Mouse (Mus musculus): ENCODE measurements at regions not wholly inside any gene's neighbourhood (a gene's known extent, or its start where the extent isn't known, plus 50 kb on each side); places are given as distances from the start of the nearest gene placed in this dataset.

- H3K9me3 ChIP-seq (replicated peaks; ENCODE audit: insufficient read depth, low read length) = no peaks in the 10 kb centered on the region
- H3K36me3 ChIP-seq (ENCODE audit: control insufficient read depth in 1 of 2, insufficient read depth in 2 of 2, low read length in 2 of 2) = no peaks in the 10 kb centered on the region
- no peaks in the 10 kb centered on the region for H3K79me2 ChIP-seq (ENCODE audit: control insufficient read depth, insufficient read depth, low read length, poor library complexity)
- H3K4me1 ChIP-seq (ENCODE audit: control insufficient read depth in 1 of 2, insufficient read depth in 2 of 2, low read length in 2 of 2) = no peaks in the 10 kb centered on the region; a peak in 1 of 4 replicates
- no peak for TF ChIP-seq ZMIZ1 (IDR thresholded peaks at IDR 0.05; ENCODE audit: low read depth, low read length)
- no peak for TF ChIP-seq ETS1 (IDR thresholded peaks at IDR 0.05; ENCODE audit: low read depth, low read length)
- TF ChIP-seq USF2 (IDR thresholded peaks at IDR 0.05; ENCODE audit: borderline replicate concordance in 1 of 2, insufficient read depth in 1 of 2, low read depth in 1 of 2, low read length in 2 of 2) = no peak
- no peak for TF ChIP-seq TAL1 (IDR thresholded peaks at IDR 0.05; ENCODE audit: low read length)
- TF ChIP-seq POLR2AphosphoS5 (IDR thresholded peaks at IDR 0.05; ENCODE audit: borderline replicate concordance, low read depth, low read length) = no peak
- no peak for TF ChIP-seq BHLHE40 (IDR thresholded peaks at IDR 0.05; ENCODE audit: borderline replicate concordance, low read depth, low read length)
- no peak for TF ChIP-seq POLR2AphosphoS2 (IDR thresholded peaks at IDR 0.05; ENCODE audit: low read length)
- TF ChIP-seq SMC3 (IDR thresholded peaks at IDR 0.05; ENCODE audit: low read depth, low read length) = peak; percentile 100
- TF ChIP-seq ELF1 (IDR thresholded peaks at IDR 0.05; ENCODE audit: low read depth, low read length) = no peak
- TF ChIP-seq TBP (IDR thresholded peaks at IDR 0.05; ENCODE audit: low read depth, low read length) = no peak
- peak; percentile 98 for TF ChIP-seq RAD21 (IDR thresholded peaks at IDR 0.05; ENCODE audit: low read depth, low read length)
- peak; percentile 72 to 97 (median 79) for TF ChIP-seq CTCF (IDR thresholded peaks at IDR 0.05 in 2 of 3, conservative IDR thresholded peaks at IDR 0.05 in 1 of 3; ENCODE audit: control insufficient read depth in 1 of 3, insufficient read depth in 1 of 3, low read depth in 2 of 3, low read length in 3 of 3, poor library complexity in 1 of 3, severe bottlenecking in 1 of 3)
- TF ChIP-seq MAFK (IDR thresholded peaks at IDR 0.05; ENCODE audit: borderline replicate concordance, low read depth, low read length) = no peak
- TF ChIP-seq NELFE (IDR thresholded peaks at IDR 0.05; ENCODE audit: low read depth, low read length) = no peak
- TF ChIP-seq MXI1 (IDR thresholded peaks at IDR 0.05; ENCODE audit: low read depth, low read length) = no peak
- no peak for TF ChIP-seq E2F4 (IDR thresholded peaks at IDR 0.05; ENCODE audit: borderline replicate concordance, low read depth, low read length)
- no peak for TF ChIP-seq RCOR1 (IDR thresholded peaks at IDR 0.05; ENCODE audit: low read depth, low read length)
- no peak for TF ChIP-seq UBTF (IDR thresholded peaks at IDR 0.05; ENCODE audit: borderline replicate concordance, insufficient read depth, low read depth, low read length)
- no peak for TF ChIP-seq MYB (IDR thresholded peaks at IDR 0.05; ENCODE audit: low read depth, low read length)
- 0 out of 2 replicates have a peak, but pooled peaks have one; percentile 15 for TF ChIP-seq MYC (IDR thresholded peaks at IDR 0.05; ENCODE audit: low read depth, low read length)
- peak; percentile 98 for TF ChIP-seq ZC3H11A (IDR thresholded peaks at IDR 0.05; ENCODE audit: low read depth, low read length)
- TF ChIP-seq MEF2A (IDR thresholded peaks at IDR 0.05; ENCODE audit: extremely low read depth, insufficient replicate concordance, low read depth, low read length, poor library complexity, severe bottlenecking) = no peak
- no peak for TF ChIP-seq NRF1 (IDR thresholded peaks at IDR 0.05; ENCODE audit: insufficient read depth, low read depth, low read length, poor library complexity, severe bottlenecking)
- no peak for TF ChIP-seq GABPA (IDR thresholded peaks at IDR 0.05; ENCODE audit: low read depth, low read length)
- no peak for TF ChIP-seq MAZ (IDR thresholded peaks at IDR 0.05; ENCODE audit: low read depth, low read length)
- no peak for TF ChIP-seq TCF12 (IDR thresholded peaks at IDR 0.05; ENCODE audit: low read depth, low read length)
- no peak for TF ChIP-seq CHD1 (IDR thresholded peaks at IDR 0.05; ENCODE audit: low read depth, low read length)
- no peak for TF ChIP-seq MAX (IDR thresholded peaks at IDR 0.05; ENCODE audit: low read length)
- no peak for TF ChIP-seq CHD2 (IDR thresholded peaks at IDR 0.05; ENCODE audit: low read length)
- TF ChIP-seq ZNF384 (IDR thresholded peaks at IDR 0.05; ENCODE audit: low read depth, low read length) = no peak
- TF ChIP-seq GATA1 (IDR thresholded peaks at IDR 0.05; ENCODE audit: low read depth, low read length) = no peak
- no peak for TF ChIP-seq EP300 (IDR thresholded peaks at IDR 0.05; ENCODE audit: low read depth in 1 of 2, low read length in 2 of 2)
- no peak for TF ChIP-seq USF1 (IDR thresholded peaks at IDR 0.05; ENCODE audit: low read depth, low read length)
- no peak for TF ChIP-seq ZKSCAN1 (IDR thresholded peaks at IDR 0.05; ENCODE audit: low read depth, low read length)
- peak; percentile 69 for TF ChIP-seq SIN3A (IDR thresholded peaks at IDR 0.05; ENCODE audit: low read length)
- no peak for TF ChIP-seq HCFC1 (IDR thresholded peaks at IDR 0.05; ENCODE audit: low read depth, low read length)
- TF ChIP-seq JUND (IDR thresholded peaks at IDR 0.05; ENCODE audit: low read depth, low read length) = no peak
- peak; percentile 87 for DNase-seq (ENCODE audit: low read depth, low spot score)
- no peak overlapping the region for H3K9ac ChIP-seq (ENCODE audit: control insufficient read depth, low read depth, low read length, poor library complexity, severe bottlenecking)
- peak overlapping the region in 1 of 2 experiments; percentile 45; a peak in 2 of 4 replicates for H3K4me3 ChIP-seq (ENCODE audit: control insufficient read depth in 1 of 2, insufficient read depth in 1 of 2, low read depth in 2 of 2, low read length in 2 of 2)
- H3K27me3 ChIP-seq (ENCODE audit: control insufficient read depth in 1 of 2, insufficient read depth in 2 of 2, low read length in 2 of 2) = no peaks in the 10 kb centered on the region
- H3K27ac ChIP-seq (ENCODE audit: control insufficient read depth, low read depth, low read length) = no peak overlapping the region
Measured at GRCm38 (mm10) chr3:15194362-15194761, 137.7 kb downstream of the Gm9733 start.

Measured in MEL (cell line).